Mouse (Mus musculus) Patski (cell line): Measurements from ENCODE around the gene Pde10a. TPM values are rescaled to one million over a fixed set of nuclear protein-coding genes. Genes with fewer than 3 reads are reported as not detected.

Experiments used
- ATAC-seq: fragments of 100-300 bp; one replicate; pipeline ENCODE4 v1.8.0; 2021
- CTCF ChIA-PET: fragments of 350-600 bp; sonication (Branson Sonifier 250); formaldehyde crosslinking; loops from one replicate; lab custom pipeline; 2022; ENCODE audit warnings: inconsistent platforms; lab: Charles Lee
- POLR2A ChIA-PET: fragments of 350-600 bp; sonication (Branson Sonifier 250); formaldehyde crosslinking; loops from one replicate; lab custom pipeline; 2022; ENCODE audit warnings: antibody characterized with exemption, inconsistent platforms; lab: Charles Lee
- DNase-seq: peaks from one replicate; pipeline ENCODE4 v3.0.0-alpha.2; 2011; ENCODE audit warnings: low read depth, low spot score
- H3K27me3 ChIP-seq: fragments of 371-371 bp; one replicate; pipeline ENCODE4 v1.5.1; 2021
- CTCF ChIP-seq: fragments of 100-300 bp; IDR thresholded peaks from one replicate; pipeline ENCODE4 v1.5.1; 2021
- in situ Hi-C: fragments of 300-500 bp; cut with MboI; formaldehyde crosslinking; loops from 3 replicates; pipeline ENCODE4 v1.11.1; 2018; ENCODE audit warnings: low pct_unique_long_range_greater_than_20kb, mixed read lengths
- polyA plus RNA-seq: library from polyadenylated mRNA; unstranded; gene quantifications from one replicate; pipeline ENCODE4 v1.2.3, GENCODE M21; 2021

Pde10a gene
- polyA plus RNA-seq, 1 experiment from 2014 or later = 7.7 TPM

DNA sequence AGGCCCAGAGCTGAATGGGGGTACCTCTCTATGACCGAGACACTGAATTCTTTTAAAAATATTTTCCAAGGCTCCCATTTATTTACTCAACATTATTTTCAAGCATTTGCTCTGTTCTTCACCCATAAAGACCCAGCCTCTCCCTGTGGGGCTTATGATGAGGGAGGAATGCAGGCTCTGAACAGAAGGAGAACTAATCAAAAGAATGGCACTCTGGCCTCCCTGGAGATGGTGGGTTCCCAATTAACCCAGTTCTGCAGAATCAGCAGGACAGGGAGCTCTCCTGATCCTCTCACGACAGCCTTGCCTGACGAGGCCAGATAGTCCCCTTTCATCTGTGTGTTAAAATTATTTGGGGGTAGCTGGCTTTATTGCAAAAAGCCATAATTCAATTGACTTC, 117.2 kb downstream of the Pde10a start:
- POLR2A ChIA-PET = no interaction called here
- in situ Hi-C loops = no loop called here
- CTCF ChIA-PET = interaction anchor here (1.2 kb wide), 3 partner anchors 8 to 43 kb away, joined by 3 read pairs; no protein-coding TSS in a partner anchor
- ATAC-seq = no peak
- TF ChIP-seq CTCF = no peak
- H3K27me3 ChIP-seq = peaks cover 7% of the 10 kb centered on the region
- DNase-seq = no peak

DNA sequence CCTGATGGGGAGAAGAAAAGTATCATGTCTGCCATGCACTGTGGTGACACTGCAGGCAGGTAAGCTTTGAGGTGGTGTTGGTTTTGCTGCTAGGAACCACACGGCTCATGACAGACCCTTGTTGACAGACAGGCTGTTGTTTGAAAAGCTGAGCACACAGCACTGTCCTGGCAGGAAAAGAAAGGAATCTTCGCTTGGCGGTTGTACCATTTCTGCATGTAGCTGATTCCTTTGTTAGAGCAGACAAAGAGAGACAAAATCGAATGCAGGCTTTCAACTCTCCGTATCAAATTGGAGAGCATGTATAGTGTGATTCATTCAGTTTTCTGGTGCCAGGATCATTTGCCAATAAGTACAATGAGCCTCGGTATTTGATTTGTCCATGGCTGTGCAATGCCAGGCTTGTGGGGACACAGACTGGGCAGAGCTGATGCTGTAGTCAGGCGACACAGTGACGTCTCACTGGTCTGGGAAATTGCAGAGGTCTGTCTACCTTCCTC, 122.2 kb downstream of the Pde10a start:
- peaks cover 35% of the 10 kb centered on the region for H3K27me3 ChIP-seq
- TF ChIP-seq CTCF = no peak
- DNase-seq (no peak), ATAC-seq (no peak)
- ChIA-PET POLR2A (interaction anchor here (0.6 kb wide), 1 partner anchor 8 kb away, joined by 3 read pairs; no protein-coding TSS in a partner anchor), CTCF (no interaction called here)
- in situ Hi-C loops = no loop called here

DNA sequence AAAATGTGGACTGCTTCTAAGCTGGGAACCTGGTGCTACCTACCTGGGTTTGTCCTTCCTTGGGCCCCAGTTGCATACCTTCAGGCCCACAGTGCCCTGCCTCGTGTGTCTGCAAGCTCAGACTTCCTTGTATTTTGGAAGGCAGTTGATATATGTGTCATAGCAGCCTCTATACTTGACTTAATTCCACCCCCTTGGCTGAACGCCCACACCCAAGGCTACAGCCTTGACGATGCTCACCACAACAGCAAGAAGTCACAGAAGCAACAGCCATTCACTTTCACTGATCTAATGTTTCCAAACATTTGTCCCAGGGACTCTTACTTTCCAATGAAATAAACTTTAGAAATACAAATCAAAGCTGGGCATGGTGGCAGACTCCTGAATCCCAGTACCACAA, 123.1 kb downstream of the Pde10a start:
- CTCF ChIA-PET = no interaction called here
- POLR2A ChIA-PET = no interaction called here
- in situ Hi-C loops = no loop called here
- ATAC-seq (no peak), DNase-seq (no peak)
- peaks cover 35% of the 10 kb centered on the region for H3K27me3 ChIP-seq
- no peak for TF ChIP-seq CTCF

DNA sequence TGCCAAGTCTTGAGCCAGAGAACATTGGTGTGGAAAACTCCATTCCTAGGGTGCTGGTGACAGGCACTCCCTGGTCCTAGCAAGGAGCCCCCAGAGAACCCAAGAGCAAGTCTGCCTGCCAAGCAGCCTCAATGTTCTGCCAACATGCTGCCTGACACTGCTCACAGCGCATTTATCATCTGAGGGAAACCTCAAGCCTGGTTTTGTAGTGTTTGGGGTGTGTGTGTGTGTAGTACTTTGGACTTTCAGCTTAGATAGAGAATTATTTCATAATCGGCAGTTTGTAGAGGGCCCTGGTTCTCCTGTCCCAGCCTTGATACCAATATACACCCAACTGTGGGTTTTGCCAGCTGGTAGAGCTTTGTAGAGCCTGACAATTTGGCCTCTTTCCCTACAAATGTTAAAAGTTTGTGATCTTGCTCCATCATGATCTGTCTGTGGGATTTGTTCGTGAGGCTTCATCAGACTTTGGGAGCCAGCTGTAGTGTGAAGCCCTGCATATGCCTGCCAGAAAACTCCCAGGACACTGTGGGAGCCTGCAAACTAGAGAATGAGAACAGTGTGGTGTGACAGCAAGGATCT, 127.6 kb downstream of the Pde10a start:
- ChIA-PET POLR2A (interaction anchor here (0.5 kb wide), 1 partner anchor 596 kb away, joined by 4 read pairs; no protein-coding TSS in a partner anchor), CTCF (interaction anchor here (0.6 kb wide), 1 partner anchor 281 kb away, joined by 3 read pairs; no protein-coding TSS in a partner anchor)
- in situ Hi-C loops = no loop called here
- ATAC-seq (no peak), DNase-seq (no peak)
- peaks cover 35% of the 10 kb centered on the region for H3K27me3 ChIP-seq
- no peak for TF ChIP-seq CTCF

DNA sequence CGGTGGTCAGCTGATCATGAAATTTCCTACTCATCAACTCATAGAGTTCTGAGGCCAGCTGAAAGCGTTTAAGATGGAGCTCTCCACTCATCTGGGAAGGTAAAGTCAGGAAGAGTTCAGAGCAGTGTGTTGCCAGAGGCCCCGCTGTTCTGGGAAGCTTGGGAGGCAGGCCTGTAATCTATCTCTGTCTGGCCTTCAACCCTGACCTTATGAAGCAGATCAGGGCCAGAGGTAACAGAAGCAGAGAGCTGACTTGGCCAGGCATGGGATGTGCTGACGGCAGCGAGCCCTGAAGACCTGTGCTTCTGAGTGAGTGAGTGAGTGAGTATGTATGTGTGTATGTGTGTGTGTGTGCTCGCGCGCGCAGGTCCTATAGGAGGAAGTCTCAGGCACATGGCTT, 132.5 kb downstream of the Pde10a start:
- ChIA-PET CTCF (no interaction called here), POLR2A (no interaction called here)
- no peak for TF ChIP-seq CTCF
- H3K27me3 ChIP-seq = peaks cover 27% of the 10 kb centered on the region
- in situ Hi-C loops = no loop called here
- DNase-seq (no peak), ATAC-seq (no peak)

DNA sequence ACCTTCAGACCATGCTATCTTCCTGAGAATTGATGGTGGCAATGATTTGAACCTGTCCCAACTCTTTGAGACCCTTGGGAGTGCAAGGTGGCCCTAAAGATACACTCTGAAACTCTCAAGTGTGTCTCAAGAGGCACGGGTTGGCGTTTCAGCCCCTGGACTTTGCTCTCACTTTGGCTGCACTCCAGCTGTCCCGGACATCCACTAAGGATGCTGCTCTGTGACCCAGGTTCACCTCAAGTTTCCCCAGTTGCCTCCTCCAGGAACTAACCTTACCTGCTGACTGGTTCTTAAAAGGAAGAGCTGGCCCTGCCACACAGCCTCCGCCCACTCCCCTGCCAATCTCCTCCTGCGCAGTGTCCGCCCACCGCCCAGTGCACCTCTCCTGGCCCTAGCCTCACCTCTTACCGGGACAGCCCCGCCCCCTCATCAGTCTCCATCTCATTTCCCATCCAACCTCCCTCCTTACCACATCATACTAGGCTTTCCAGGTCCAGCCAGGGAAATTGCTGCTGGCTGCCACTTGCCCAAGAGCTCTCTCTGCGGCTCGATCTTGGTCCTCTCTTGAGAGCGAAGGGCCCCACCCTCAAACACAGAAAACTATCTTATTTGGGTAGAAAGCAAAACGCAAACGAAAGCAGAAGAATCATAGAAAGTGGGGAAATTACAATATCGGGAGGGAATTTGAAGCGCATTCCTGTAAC, 133.7 kb downstream of the Pde10a start:
- in situ Hi-C loops = no loop called here
- H3K27me3 ChIP-seq = peaks cover 33% of the 10 kb centered on the region
- ChIA-PET POLR2A (no interaction called here), CTCF (no interaction called here)
- no peak for TF ChIP-seq CTCF
- DNase-seq (no peak), ATAC-seq (no peak)

DNA sequence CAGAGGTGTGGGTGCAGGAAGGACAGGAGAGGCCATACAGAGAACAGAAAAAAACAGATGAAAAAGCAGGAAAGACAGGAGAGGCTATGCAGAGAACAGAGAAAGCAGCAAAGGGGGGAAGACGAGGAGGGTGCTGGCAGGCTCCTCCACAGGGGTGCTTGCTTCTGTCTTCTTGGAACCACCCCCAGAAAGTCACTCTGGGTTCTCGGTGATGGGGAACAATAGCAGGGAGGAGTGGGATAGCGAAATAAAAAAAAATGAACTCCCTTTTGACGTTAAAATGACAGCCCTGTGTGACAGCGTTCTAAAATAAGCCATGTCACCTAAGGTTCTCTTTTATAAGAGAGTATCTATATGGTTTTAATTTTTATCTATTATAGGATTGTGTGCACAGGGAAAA, 141.7 kb downstream of the Pde10a start:
- POLR2A ChIA-PET = no interaction called here
- ATAC-seq (no peak), DNase-seq (no peak)
- no peak for TF ChIP-seq CTCF
- in situ Hi-C loops = no loop called here
- CTCF ChIA-PET = no interaction called here
- H3K27me3 ChIP-seq = peaks cover 22% of the 10 kb centered on the region

DNA sequence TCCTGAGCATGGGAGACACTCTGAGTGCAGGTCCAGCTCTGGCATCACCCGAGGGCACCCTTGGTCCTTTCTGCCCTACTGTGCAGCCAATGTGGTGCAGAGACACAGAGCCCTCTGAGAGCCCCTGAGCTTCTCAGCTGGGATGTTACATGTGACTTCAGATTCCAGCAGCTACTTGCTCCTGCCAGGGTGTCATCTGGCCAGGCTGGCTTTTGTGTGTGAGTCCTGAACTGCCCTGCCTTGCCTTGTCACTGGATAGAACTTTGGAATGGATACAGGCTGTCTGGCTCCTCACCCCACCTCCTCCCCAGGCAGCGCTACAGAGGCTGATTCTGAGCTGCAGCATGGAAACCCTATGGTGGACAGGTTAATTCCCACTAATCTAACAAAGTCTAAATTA, 149.5 kb downstream of the Pde10a start:
- POLR2A ChIA-PET = no interaction called here
- no peak for DNase-seq
- CTCF ChIA-PET = no interaction called here
- no peaks in the 10 kb centered on the region for H3K27me3 ChIP-seq
- in situ Hi-C loops = no loop called here
- ATAC-seq = no peak
- TF ChIP-seq CTCF = no peak

DNA sequence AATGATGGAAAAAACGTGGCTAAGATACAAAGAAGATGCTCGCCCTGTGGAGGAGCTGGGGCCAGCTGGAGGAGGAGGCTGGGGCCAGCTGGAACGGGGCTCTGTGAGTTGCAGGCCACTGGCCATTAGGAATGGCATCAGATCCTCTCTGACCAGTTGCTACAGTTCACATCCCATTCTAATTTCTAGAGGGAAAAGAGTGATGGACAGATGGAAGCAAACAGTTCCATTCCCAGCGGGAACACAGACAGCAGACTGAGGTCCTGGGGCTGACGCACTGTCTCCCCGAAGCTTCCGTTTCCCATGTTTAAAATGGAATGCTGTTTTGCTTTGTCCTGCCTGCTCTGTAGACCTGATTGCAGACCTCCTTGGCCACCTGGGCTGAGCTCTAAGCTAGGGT, 161.2 kb downstream of the Pde10a start:
- ChIA-PET POLR2A (no interaction called here), CTCF (no interaction called here)
- peaks cover 24% of the 10 kb centered on the region for H3K27me3 ChIP-seq
- no peak for ATAC-seq
- no peak for DNase-seq
- no peak for TF ChIP-seq CTCF
- in situ Hi-C loops = no loop called here

DNA sequence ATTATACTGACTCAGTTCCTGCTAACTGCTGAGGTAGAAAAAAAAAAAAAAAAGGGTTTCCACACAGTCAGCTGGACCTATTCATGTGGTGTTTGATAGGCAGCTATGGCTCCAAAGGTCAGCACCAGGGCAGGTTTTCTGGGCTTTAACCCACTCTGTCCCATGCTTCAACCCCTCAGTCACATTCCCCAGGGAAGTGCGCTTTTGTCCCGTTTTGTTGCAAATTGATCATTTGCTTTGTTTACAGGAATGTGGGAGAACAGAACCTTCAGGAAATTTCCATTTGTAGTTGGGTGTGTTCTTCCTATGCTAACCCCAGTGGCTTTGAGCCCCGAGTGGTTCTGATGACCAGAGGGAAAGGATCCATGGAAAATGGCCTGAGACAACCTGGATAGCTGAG, 162.9 kb downstream of the Pde10a start:
- TF ChIP-seq CTCF = no peak
- in situ Hi-C loops = no loop called here
- DNase-seq (no peak), ATAC-seq (no peak)
- CTCF ChIA-PET = interaction anchor here (1.0 kb wide), 1 partner anchor 11 kb away, joined by 3 read pairs; no protein-coding TSS in a partner anchor
- peaks cover 24% of the 10 kb centered on the region for H3K27me3 ChIP-seq
- POLR2A ChIA-PET = no interaction called here

DNA sequence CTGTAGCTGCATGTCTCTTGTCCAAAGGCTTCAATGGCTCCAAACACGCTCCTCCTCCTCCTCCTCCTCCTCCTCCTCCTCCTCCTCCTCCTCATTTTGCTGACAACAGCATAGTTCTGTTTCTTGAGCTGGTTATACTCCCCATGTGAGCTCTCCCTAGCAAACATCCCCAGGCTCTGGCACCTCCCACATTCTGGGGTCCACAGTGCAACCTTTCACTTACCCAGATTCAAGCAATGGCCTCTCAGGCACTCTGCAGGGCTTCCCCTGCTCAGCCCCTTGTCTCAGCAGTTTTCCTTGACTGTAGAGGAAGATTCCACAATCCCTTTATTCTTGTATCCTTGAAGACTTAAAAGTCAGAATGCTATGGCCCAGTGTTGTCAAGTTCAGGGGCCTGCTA, 173.1 kb downstream of the Pde10a start:
- H3K27me3 ChIP-seq = no peaks in the 10 kb centered on the region
- ChIA-PET POLR2A (no interaction called here), CTCF (no interaction called here)
- TF ChIP-seq CTCF = no peak
- no peak for ATAC-seq
- in situ Hi-C loops = no loop called here
- no peak for DNase-seq
